Mouse (Mus musculus) subcutaneous adipose tissue, adult 2 months (tissue): ENCODE data around the gene Sik1. TPM values are rescaled to one million over a fixed set of nuclear protein-coding genes. Genes with fewer than 3 reads are reported as not detected.

ENCODE experiments used
- polyA plus RNA-seq: library from polyadenylated mRNA; depleted of rRNA; stranded (reverse); fragments of >200 nt; gene quantifications from 2 replicates; pipeline ENCODE4 v1.2.3, GENCODE M21; 2012; ENCODE audit warnings: low replicate concordance; rRNA removed

The Sik1 gene
- 17.4 and 35.8 TPM in 2 replicates for polyA plus RNA-seq

GRCm38 (mm10) chr17:31855597-31856518, at the start of gene Sik1:
Gene Sik1 (minus strand): TSS chr17:31855804.

Other genes starting within 250 kb of the Sik1 start
- gene Cbs, start 218.6 kb downstream of the Sik1 start, polyA plus RNA-seq, result 7.8 and 17.6 TPM in 2 replicates
- gene U2af1, start 196.9 kb downstream of the Sik1 start, polyA plus RNA-seq, result 42.8 and 82.0 TPM in 2 replicates
- gene Cryaa, start 178.0 kb downstream of the Sik1 start, polyA plus RNA-seq, result not detected in 2 replicates
- 5.7 and 19.9 TPM in 2 replicates for gene Rrp1b, start 180.3 kb upstream of the Sik1 start, polyA plus RNA-seq
- gene Hsf2bp, start 180.5 kb upstream of the Sik1 start, polyA plus RNA-seq, result 0.20 TPM in 1 of 2 replicates, not detected in the other